Mouse (Mus musculus) embryonic fibroblast, embryonic 13.5 days (primary cell): Measurements from ENCODE around the gene Ncoa3. TPM values are rescaled to one million over a fixed set of nuclear protein-coding genes. Genes with fewer than 3 reads are reported as not detected.

Source experiments
- H3K27ac ChIP-seq: 2 replicates; pipeline ENCODE4 v1.5.1; 2012; ENCODE audit warnings: low read length, control low read depth, inconsistent platforms; ENCODE audit not compliant: insufficient read depth
- H3K4me1 ChIP-seq: 2 replicates; pipeline ENCODE4 v1.6.1; 2011; ENCODE audit warnings: low read length; ENCODE audit not compliant: control insufficient read depth, insufficient read depth
- H3K4me3 ChIP-seq: 2 replicates; pipeline ENCODE4 v1.5.1; 2011; ENCODE audit warnings: mild to moderate bottlenecking, control low read depth, low read length; ENCODE audit not compliant: insufficient read depth
- CTCF ChIP-seq: IDR thresholded peaks from 2 replicates; pipeline ENCODE4 v1.5.1; 2011; ENCODE audit warnings: mild to moderate bottlenecking, control low read depth, low read length, moderate library complexity, borderline replicate concordance; ENCODE audit not compliant: insufficient read depth
- POLR2A ChIP-seq: IDR thresholded peaks from 2 replicates; pipeline ENCODE4 v1.6.1; 2011; ENCODE audit warnings: low read depth, mild to moderate bottlenecking, control low read depth, low read length, moderate library complexity
- polyA plus RNA-seq: library from polyadenylated mRNA; stranded (reverse); fragments of >200 nt; gene quantifications from 2 replicates; pipeline ENCODE4 v1.2.4, GENCODE M21; 2011; ENCODE audit warnings: low read depth; ENCODE audit not compliant: missing spikeins, insufficient read length

The Ncoa3 gene
- polyA plus RNA-seq, 1 experiment, result 27.2 TPM

DNA sequence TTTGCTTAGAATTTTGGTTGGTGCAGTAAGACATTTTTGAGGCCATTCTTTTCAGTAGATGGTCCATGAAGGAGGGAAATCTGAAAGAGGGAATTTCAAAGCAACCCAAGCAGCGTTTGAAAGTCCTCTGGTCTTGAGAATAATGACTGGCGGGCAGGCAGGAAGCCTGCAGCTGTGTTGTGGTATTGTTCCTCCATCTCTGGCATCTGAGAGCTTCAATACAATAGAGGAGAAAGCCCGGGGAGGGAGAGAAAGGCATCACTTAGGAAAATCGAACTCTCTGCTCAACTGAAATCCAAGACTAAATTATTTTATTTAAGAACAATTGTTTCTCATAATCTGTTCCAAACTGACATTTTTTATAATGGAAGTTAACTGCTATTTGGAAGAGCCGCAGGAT lies 8.3 kb downstream of the Ncoa3 start:
- no peak overlapping the region; the same call in none of the 2 replicates for H3K4me3 ChIP-seq
- TF ChIP-seq POLR2A, result no peak
- no peak for TF ChIP-seq CTCF
- H3K27ac ChIP-seq, result peak overlapping the region; percentile 48; the same call in 1 of the 2 replicates
- H3K4me1 ChIP-seq, result peaks cover 5% of the 10 kb centered on the region

DNA sequence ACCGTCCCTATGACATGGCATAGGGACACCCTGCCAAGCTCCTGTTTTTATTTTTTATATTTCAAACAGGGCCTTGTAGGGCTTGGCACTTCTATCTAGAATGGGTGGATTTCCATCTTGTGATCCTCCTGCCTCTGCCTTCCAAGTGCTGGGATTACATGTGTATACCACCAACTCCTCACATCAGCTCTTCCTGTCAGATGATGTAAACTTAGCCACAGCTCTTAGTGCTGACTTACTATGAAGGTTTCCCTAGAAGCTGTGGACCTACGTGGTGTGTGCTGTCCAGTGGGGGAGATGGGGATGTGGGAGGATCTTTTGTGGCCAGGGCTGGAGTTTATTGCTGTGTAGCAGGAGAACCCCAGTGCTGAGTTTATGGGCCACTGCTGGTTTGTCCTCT lies 8.9 kb downstream of the Ncoa3 start:
- no peak overlapping the region for H3K27ac ChIP-seq
- peaks cover 5% of the 10 kb centered on the region for H3K4me1 ChIP-seq
- no peak overlapping the region for H3K4me3 ChIP-seq
- no peak for TF ChIP-seq POLR2A
- TF ChIP-seq CTCF, result no peak

DNA sequence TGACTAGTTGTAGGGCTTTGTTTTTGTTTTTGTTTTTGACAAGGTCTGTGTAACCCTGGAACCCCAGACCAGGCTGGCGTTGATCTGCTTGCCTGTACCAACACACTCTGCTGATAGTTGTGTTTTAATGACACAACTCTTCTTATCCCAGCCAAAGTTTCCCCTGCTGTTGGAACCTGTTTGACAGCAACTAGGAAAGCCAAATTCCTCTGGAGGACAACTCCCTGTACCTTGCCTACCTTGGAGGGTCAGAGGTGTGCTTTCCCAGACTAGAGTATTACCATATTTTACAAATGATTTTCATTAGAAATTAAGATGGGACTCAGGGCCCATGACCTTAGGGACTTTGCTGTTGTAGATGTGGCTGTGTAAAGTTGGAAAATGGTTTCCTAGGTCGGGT lies 9.3 kb downstream of the Ncoa3 start:
- Histone ChIP-seq H3K4me3 (no peak overlapping the region), H3K27ac (no peak overlapping the region), H3K4me1 (peaks cover 5% of the 10 kb centered on the region)
- no peak for TF ChIP-seq POLR2A
- no peak for TF ChIP-seq CTCF

DNA sequence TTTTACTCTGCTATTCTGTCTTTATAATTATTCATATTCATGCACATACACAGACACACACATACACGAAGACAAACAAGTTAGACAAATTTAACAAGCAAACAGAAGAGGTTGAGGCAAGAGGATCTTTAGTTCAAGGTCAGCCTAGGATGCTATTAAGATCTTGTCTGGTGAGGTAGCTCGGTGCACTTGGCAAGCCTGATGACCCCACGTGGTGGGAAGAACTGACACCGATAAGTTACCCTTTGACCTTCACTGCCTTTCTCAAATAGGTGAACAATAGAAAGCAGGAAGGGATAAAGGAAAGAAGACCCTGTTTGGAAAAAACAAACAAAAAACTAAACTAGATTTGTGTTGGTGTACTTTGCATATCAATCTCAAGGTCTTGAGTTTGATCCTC lies 10.0 kb downstream of the Ncoa3 start:
- H3K27ac ChIP-seq, result no peak overlapping the region
- H3K4me3 ChIP-seq, result no peak overlapping the region
- H3K4me1 ChIP-seq, result peaks cover 5% of the 10 kb centered on the region
- TF ChIP-seq CTCF (no peak), POLR2A (no peak)

GRCm38 (mm10) chr2:166003004-166003403 lies 10.6 kb downstream of the Ncoa3 start:
- no peak overlapping the region for H3K4me3 ChIP-seq
- peaks cover 5% of the 10 kb centered on the region for H3K4me1 ChIP-seq
- TF ChIP-seq POLR2A (no peak), CTCF (no peak)
- H3K27ac ChIP-seq, result no peak overlapping the region

GRCm38 (mm10) chr2:166007046-166007445 lies 14.6 kb downstream of the Ncoa3 start:
- H3K27ac ChIP-seq, result no peak overlapping the region
- H3K4me3 ChIP-seq, result no peak overlapping the region
- TF ChIP-seq CTCF, result no peak
- no peaks in the 10 kb centered on the region; the same call in 1 of the 2 replicates for H3K4me1 ChIP-seq

DNA sequence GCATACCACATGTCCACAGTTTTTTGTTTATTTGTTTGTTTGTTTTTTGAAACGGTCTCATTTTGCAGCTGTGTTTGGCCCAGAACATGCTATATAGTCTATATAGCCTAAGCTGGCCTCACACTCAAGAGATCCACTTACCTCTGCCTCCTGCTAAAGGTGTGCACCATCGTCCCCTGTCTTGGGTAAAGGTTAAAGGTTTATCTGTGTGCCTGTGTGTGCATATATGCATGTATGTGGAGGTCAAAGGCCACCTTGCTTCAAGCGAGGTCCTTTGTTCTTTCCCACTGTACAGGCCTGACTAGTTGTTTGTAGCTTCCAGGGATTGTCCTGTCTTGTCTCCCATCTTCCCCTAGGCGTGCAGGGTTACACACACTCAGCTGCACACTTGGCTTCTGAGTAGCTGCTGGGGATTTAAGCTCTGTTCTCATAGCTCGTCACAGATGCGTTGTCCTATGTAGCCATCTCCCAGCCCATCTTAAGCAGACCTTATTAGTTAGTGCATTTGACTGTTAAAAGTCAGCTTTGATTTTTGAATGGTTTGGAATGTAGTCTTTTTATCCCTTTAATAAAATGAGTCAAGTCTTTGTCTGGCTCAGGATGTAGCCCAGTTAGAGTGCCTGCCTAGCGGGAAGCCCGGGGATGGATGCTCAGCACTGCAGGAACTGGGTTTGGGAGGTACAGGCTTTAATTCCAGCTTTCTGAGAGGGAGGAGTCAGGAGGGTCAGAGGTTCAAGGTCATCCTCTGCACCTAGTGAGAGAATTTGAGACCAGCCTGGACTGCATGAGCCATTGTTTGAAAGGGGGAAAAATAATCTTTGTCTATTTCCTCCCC lies 16.3 kb downstream of the Ncoa3 start:
- H3K27ac ChIP-seq, result no peak overlapping the region
- no peak overlapping the region for H3K4me3 ChIP-seq
- no peaks in the 10 kb centered on the region; the same call in 1 of the 2 replicates for H3K4me1 ChIP-seq
- TF ChIP-seq POLR2A (no peak), CTCF (no peak)

GRCm38 (mm10) chr2:166009393-166009947 lies 17.0 kb downstream of the Ncoa3 start:
- Histone ChIP-seq H3K4me1 (no peaks in the 10 kb centered on the region; the same call in 1 of the 2 replicates), H3K27ac (peak overlapping the region; percentile 67), H3K4me3 (no peak overlapping the region)
- TF ChIP-seq POLR2A, result no peak
- TF ChIP-seq CTCF, result no peak

DNA sequence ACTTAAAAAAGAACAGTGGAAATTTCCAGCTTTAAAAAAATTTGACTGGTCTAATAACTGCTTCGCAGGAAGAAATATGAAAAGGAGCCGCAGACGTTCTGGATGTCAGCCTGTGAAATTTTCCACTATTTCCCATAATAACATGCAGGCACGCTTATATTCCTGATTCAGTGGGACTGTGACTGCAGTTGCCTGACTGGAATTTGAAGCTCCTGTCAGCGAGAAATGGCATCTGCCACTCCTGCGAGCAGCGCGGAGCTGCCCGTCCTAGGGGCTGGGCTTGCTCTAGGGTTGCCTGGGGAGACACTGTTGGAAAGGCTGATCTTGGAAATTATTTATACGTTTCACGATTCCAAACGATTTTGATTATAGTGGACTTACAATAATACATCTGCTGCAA lies 17.9 kb downstream of the Ncoa3 start:
- peak overlapping the region; percentile 67 for H3K27ac ChIP-seq
- TF ChIP-seq POLR2A (no peak), CTCF (no peak)
- H3K4me3 ChIP-seq, result no peak overlapping the region
- H3K4me1 ChIP-seq, result no peaks in the 10 kb centered on the region; the same call in 1 of the 2 replicates

DNA sequence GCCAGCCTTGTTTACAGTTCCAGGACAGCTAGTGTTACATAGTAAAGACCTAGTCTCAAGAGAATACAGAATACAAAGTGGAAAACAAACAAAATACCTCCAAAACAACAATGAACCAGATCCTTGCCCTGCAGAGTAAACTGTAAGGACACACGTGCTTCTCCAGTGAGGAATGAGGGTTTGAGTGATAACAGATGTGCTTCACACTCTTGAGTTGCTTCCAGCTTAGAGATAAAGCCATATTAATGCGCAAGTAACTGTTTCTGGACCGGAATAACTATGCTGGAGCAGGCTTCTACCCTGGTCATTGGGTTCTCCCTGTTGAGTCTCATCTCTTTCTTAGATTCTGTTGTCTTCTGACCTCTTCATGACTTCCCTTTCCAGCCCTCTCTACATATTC lies 19.0 kb downstream of the Ncoa3 start:
- Histone ChIP-seq H3K4me3 (no peak overlapping the region), H3K4me1 (no peaks in the 10 kb centered on the region; the same call in 1 of the 2 replicates), H3K27ac (peak overlapping the region; percentile 15)
- TF ChIP-seq CTCF, result no peak
- TF ChIP-seq POLR2A, result no peak
